Comparison of ENCODE assay signal across 9 mouse cellular contexts in genomic region chr11:89027955-89028361, GRCm38 (mm10). TPM values are rescaled to one million over a fixed set of nuclear protein-coding genes. Genes with fewer than 3 reads are reported as not detected.
DNase-seq lines count a peak whose midpoint lies in the region; ATAC-seq lines count a peak whose summit lies in the region.
"Had no signal": no experiment of that assay in that cellular context is flagged by ENCODE, and none has a peak within 500 bp of the region (broad histone marks: within the 10 kb centered on the region; RNA-seq: fewer than 3 reads in every experiment).

No protein-coding gene starts in this region.

- H3K4me2 ChIP-seq in heart, embryonic 11.5 days, result no peak overlapping the region
- H3K4me2 ChIP-seq in kidney, embryonic 16.5 days (replicated peaks; ENCODE audit: low read depth, low read length), result no peak overlapping the region

- H3K27ac ChIP-seq in heart, embryonic 11.5 days (ENCODE audit: low read depth, low read length), result no peak overlapping the region
- H3K27ac ChIP-seq in kidney, embryonic 16.5 days (ENCODE audit: low read length), result no peak overlapping the region

- H3K9me3 ChIP-seq in heart, embryonic 11.5 days (replicated peaks; ENCODE audit: control insufficient read depth, low read length), result no peaks in the 10 kb centered on the region
- no peaks in the 10 kb centered on the region for H3K9me3 ChIP-seq in kidney, embryonic 16.5 days (ENCODE audit: low read length)

- H3K36me3 ChIP-seq in heart, embryonic 11.5 days (ENCODE audit: control insufficient read depth, insufficient read depth, low read length), result no peaks in the 10 kb centered on the region
- no peaks in the 10 kb centered on the region for H3K36me3 ChIP-seq in kidney, embryonic 16.5 days (ENCODE audit: insufficient read depth, low read length)

- 76% methylated on average over 10 of the region's 10 CpGs for WGBS in heart, embryonic 11.5 days (ENCODE audit: insufficient replicate concordance)
- 64% methylated on average over 10 of the region's 10 CpGs for WGBS in kidney, embryonic 16.5 days

- peaks cover 11% of the 10 kb centered on the region for H3K4me1 ChIP-seq in heart, embryonic 11.5 days (ENCODE audit: control insufficient read depth, insufficient read depth, low read length)
- peaks cover 12% of the 10 kb centered on the region for H3K4me1 ChIP-seq in kidney, embryonic 16.5 days (ENCODE audit: insufficient read depth, low read length)

- H3K27me3 ChIP-seq in heart, embryonic 11.5 days (ENCODE audit: control insufficient read depth, insufficient read depth, low read length), result no peaks in the 10 kb centered on the region
- no peaks in the 10 kb centered on the region for H3K27me3 ChIP-seq in kidney, embryonic 16.5 days (ENCODE audit: insufficient read depth, low read length)

- no peak for ATAC-seq in heart, embryonic 11.5 days (replicated peaks; ENCODE audit: insufficient number of reproducible peaks, low FRiP score, low TSS enrichment)
- no peak for ATAC-seq in kidney, embryonic 16.5 days (ENCODE audit: low FRiP score, low TSS enrichment)

- intact Hi-C loops in heart, postnatal 10 days (cut with DNase I), result no loop called here
- intact Hi-C loops in left cerebral cortex, postnatal 4 days (cut with DNase I), result no loop called here

- peak; percentile 70 to 86 for DNase-seq in heart, adult 18-20 months
- DNase-seq in heart, postnatal 10 days, result peak; percentile 62 to 70
- DNase-seq in lung, postnatal 25 days (ENCODE audit: low spot score), result peak; percentile 74
- peak; percentile 34 for DNase-seq in thymus, postnatal 25 days
- no peak for DNase-seq in layer of hippocampus, postnatal 10 days (ENCODE audit: low spot score in 2 of 2)
- no peak for DNase-seq in left cerebral cortex, postnatal 4 days

- H3K9ac ChIP-seq in heart, embryonic 11.5 days (ENCODE audit: low read depth, low read length), result no peak overlapping the region
- no peak overlapping the region for H3K9ac ChIP-seq in kidney, embryonic 16.5 days (replicated peaks; ENCODE audit: low read length)

- H3K4me3 ChIP-seq in heart, embryonic 11.5 days (ENCODE audit: low read depth, low read length), result no peak overlapping the region
- H3K4me3 ChIP-seq in kidney, embryonic 16.5 days (ENCODE audit: low read length), result no peak overlapping the region

RNA-seq across cellular contexts. Expression of gene Trim25, which starts 28.8 kb away (rescaled TPM):
- total RNA-seq in heart, adult 18-20 months (2021), result 10 to 100 TPM; 21.8 to 26.1 TPM
- 9.4 and 14.9 TPM in 2 replicates for polyA plus RNA-seq in heart, embryonic 11.5 days (2014; fragmentation: Nextera tagmentation; extraction: Ambion mirVana)
- total RNA-seq in heart, postnatal 10 days (2021), result 10 to 100 TPM; 32.9 to 33.3 TPM
- total RNA-seq in layer of hippocampus, postnatal 10 days (2021), result 1 to 10 TPM; 4.6 to 7.1 TPM
- polyA plus RNA-seq in kidney, embryonic 16.5 days (2015; fragmentation: Nextera tagmentation; extraction: Ambion mirVana), result 17.0 and 17.8 TPM in 2 replicates
- 1 to 10 TPM; 5.6 to 5.8 TPM for total RNA-seq in left cerebral cortex, postnatal 4 days (2021)

RNA-seq across cellular contexts. Expression of gene Dgke, which starts 38.7 kb away (rescaled TPM):
- total RNA-seq in heart, adult 18-20 months (2021), result 1 to 10 TPM; 8.6 to 10.0 TPM
- polyA plus RNA-seq in heart, embryonic 11.5 days (2014; fragmentation: Nextera tagmentation; extraction: Ambion mirVana), result 4.2 and 4.5 TPM in 2 replicates
- total RNA-seq in heart, postnatal 10 days (2021), result 10 to 100 TPM; 13.1 to 13.5 TPM
- total RNA-seq in layer of hippocampus, postnatal 10 days (2021), result 10 to 100 TPM; 35.4 to 37.8 TPM
- polyA plus RNA-seq in kidney, embryonic 16.5 days (2015; fragmentation: Nextera tagmentation; extraction: Ambion mirVana), result 4.0 and 4.3 TPM in 2 replicates
- 10 to 100 TPM; 31.6 to 33.7 TPM for total RNA-seq in left cerebral cortex, postnatal 4 days (2021)

RNA-seq across cellular contexts. Expression of gene Gm525, which starts 45.7 kb away (rescaled TPM):
- not detected for total RNA-seq in heart, adult 18-20 months (2021)
- not detected in 2 replicates for polyA plus RNA-seq in heart, embryonic 11.5 days (2014; fragmentation: Nextera tagmentation; extraction: Ambion mirVana)
- not detected for total RNA-seq in heart, postnatal 10 days (2021)
- not detected for total RNA-seq in layer of hippocampus, postnatal 10 days (2021)
- 0.41 and 0.69 TPM in 2 replicates for polyA plus RNA-seq in kidney, embryonic 16.5 days (2015; fragmentation: Nextera tagmentation; extraction: Ambion mirVana)
- total RNA-seq in left cerebral cortex, postnatal 4 days (2021), result not detected
- polyA plus RNA-seq: hindbrain, embryonic 11.5 days had no signal

RNA-seq across cellular contexts. Expression of gene Coil, which starts 57.9 kb away (rescaled TPM):
- 1 to 10 TPM; 4.8 to 4.9 TPM for total RNA-seq in heart, adult 18-20 months (2021)
- 8.5 and 9.0 TPM in 2 replicates for polyA plus RNA-seq in heart, embryonic 11.5 days (2014; fragmentation: Nextera tagmentation; extraction: Ambion mirVana)
- 1 to 10 TPM; 6.0 to 7.5 TPM for total RNA-seq in heart, postnatal 10 days (2021)
- 10 to 100 TPM; 20.0 to 20.2 TPM for total RNA-seq in layer of hippocampus, postnatal 10 days (2021)
- 16.7 and 17.4 TPM in 2 replicates for polyA plus RNA-seq in kidney, embryonic 16.5 days (2015; fragmentation: Nextera tagmentation; extraction: Ambion mirVana)
- total RNA-seq in left cerebral cortex, postnatal 4 days (2021), result 10 to 100 TPM; 27.8 to 28.3 TPM

Comparison
In these comparisons a context has a peak if more than half of its experiments do, and no peak if none do; other contexts are left out.
1. DNase-seq: peak in heart, adult 18-20 months (2 of 2), heart, postnatal 10 days (2 of 2), lung, postnatal 25 days (single experiment) and thymus, postnatal 25 days (single experiment); none in layer of hippocampus, postnatal 10 days (0 of 2) and left cerebral cortex, postnatal 4 days (single experiment).